Mouse (Mus musculus) cerebellum, postnatal 36 days (tissue): ENCODE measurements around the gene Gng7.
A peak's percentile ranks its signal among the peaks of the same experiment; 100 is the strongest.

Experiments
- DNase-seq, 2 experiments: peaks; one replicate each; pipeline ENCODE4 v3.0.0; 2021 to 2022; ENCODE audit warnings: mixed read lengths in 2 of 2

The Gng7 gene

DNA sequence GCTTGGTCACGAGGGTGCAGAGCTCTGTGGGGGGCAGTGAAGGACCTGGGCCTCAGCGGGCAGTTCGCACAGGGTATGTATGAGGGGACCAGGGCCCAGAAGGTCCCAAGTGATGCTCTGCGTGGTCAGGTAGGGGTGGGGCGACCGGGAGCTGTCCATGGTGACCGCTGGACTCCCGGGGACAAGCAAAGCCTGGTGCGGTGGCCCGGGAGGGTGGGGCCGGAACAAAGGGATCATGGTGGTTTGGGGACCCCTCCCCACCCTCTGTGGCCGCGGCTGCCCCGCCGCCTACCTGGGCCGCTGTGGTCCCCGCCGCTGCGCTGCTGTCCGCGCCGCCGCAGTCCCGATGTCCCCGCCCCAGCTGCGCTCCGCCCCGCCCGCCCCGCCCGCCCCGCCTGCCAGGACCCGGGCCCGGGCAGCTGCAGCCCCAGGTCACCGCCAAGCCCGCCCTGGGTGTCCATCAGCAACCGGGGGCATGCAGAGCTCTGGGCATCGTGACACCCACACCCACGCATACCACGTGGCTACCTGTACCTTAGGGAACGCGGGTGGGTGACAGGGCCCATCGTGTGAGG is 10.4 kb upstream of the Gng7 start:
- DNase-seq: peak; percentile 51 to 52

DNA sequence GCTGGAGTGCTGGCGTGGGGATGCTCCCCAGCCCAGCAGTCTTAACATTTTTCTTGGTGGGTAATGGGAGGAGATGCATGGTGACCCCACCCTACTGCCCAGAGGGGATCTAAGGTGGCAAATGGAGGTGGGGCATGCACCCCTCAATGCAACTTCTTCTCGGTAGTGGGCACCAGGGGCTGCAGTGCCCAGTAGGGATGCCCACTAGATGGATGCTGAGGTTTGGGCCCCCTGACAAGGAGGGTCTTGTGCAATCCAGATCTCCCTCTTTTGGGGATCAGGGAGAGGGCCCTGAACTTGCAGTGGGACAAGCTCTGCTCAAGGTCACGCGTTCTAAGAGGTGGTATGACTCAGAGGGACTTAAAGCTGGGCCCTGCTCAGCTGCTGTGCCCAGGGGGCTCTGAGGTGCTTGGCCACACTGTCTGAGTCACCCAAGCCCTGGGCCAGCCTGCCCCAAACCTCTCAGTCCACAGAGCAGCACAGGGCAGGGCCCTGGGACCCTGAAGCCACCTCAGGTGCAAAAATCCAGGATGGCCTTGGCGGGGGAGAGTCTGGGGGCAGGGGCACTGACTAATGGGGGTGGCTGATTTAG is 9.7 kb upstream of the Gng7 start:
- DNase-seq: no peak

DNA sequence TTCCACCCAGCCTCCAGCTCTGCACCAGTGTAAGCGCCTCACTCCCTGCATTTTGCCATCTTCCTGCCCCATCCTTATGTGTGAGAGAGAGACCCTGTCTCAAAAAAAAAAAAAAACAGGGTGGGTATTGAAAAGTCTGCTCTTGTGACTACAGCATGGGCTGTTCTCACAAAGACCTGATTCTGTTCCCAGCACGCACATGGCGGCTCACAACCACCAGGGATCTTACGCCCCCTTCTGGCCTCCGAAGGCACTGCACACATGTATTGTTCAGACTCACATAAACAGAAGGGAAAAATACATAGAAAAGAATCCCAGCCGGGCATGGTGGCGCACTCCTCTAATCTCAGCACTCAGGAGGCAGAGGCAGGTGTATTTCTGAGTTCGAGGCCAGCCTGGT is 8.0 kb upstream of the Gng7 start:
- peak; percentile 25 to 49 for DNase-seq

DNA sequence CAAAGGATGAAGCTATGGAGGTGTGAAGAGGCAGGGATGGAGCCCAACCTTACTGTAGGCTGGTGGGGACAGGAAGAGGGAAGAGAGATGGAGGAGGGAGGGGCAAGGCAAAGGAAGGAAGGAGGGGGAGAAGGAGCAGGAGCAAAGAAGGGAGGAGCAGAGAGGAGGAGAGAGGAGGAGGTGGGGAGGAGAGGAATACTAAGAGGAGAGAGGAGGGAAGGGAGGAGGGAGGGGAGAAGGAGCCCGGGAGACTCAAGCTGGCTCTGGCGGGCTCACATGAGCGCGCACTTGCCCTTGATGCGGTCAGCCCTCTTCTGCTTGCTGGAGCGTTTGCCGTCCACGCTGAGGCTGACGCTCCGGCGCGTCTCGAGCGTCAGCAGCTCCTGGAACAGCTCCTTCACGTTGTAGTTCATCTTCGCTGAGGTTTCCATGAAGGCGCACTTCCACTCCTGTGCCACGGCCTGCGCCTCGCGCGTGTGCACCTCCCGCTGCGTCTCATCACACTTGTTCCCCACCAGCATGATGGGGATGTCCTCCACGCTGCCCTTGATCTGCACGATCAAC is 6.9 kb upstream of the Gng7 start:
- DNase-seq: peak in 1 of 2 experiments; percentile 32

DNA sequence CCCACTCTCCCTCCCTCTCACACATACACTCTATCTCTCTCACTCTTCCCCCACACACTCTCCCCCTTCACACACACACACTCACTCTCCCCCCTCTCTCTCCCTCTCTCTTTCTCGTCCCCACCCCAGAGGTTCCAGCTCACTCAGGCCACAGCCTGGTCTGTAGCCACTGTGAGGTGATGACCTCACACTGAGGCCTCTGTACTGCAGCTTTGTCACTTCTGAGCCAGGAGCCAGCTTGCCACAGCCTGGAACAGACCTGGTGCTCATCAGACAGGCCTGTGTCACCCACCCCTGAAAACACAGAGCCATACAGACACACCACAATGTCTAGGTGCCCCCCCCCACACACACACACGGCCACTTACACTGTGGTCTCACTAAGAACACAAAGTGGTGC is 5.5 kb upstream of the Gng7 start:
- DNase-seq: peak in 1 of 2 experiments; percentile 10

DNA sequence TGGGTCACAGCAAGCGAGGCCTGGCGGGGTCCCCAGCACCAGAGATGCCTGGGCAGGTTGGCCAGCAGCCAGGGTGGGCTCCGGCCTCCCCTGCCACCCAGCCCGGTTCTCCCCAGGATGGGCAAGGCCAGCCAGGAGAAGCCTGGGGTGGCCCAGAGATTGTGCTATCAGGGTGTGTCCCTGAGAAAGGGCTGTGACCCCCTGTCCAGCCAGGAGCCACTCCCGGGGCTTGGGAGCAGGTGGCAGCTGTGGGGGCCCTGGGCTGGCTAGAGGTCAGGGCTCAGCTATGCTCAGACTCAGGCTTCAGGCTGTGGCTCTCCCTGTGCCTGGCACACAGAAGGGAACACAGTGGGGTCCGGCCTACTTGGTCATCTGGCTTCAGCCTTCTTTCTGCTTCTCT is 4.9 kb upstream of the Gng7 start:
- peak in 1 of 2 experiments; percentile 19 for DNase-seq

DNA sequence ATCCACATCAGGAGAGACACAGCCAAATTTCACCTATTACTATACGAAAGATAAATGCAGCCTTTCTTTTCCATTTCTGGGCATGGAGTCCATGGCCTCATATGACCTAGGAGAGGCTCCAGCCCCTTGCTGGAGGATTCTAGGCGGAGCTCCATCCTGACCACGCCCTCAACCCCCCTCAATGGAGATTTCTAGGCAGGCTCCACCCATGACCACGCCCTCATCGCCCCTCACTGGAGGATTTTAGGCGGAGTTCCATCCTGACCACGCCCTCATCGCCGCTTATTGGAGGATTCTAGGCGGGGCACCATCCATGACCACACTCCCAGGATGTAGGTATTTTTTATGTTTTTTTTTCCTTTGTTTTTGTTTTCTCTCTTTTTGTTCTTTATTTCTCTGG is 3.6 kb upstream of the Gng7 start:
- peak; percentile 33 to 47 for DNase-seq

DNA sequence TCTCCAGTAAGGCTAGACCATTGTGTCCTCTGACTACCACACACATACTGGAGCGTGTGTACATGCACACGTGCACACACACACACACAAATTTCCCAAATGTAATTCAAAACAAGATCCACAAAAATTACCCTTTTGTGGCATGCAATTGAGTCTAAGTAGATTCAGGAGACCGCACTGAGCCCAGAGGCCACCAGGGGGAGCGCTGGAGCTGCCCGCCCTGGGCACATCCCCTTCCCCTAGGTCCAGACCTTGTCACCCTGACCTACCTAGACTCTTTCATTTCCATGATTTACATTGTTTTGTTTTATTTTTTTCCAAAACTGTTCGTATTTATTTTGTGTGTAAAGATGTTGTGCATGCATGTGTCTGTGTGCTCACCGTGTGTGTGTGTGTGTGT is 1.9 kb upstream of the Gng7 start:
- DNase-seq: peak in 1 of 2 experiments; percentile 83

DNA sequence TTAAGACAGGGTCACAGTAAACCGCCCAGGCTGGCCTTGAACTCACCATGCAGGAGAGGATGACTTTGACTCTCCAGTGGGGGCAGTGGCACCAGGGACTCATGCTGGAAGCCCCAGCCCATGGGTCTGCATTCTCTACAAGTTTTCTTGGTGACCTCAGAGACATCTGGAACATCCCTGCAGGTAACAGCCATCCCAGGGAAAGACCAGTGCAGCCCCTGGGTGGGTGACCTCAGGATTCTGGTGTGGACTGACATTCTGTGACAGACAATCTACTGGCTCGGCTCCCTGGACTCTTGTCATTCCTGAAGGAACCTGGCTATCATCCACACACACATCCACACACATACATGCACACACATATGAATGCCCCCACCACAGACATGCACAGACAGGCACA is 921 bp upstream of the Gng7 start:
- no peak for DNase-seq

DNA sequence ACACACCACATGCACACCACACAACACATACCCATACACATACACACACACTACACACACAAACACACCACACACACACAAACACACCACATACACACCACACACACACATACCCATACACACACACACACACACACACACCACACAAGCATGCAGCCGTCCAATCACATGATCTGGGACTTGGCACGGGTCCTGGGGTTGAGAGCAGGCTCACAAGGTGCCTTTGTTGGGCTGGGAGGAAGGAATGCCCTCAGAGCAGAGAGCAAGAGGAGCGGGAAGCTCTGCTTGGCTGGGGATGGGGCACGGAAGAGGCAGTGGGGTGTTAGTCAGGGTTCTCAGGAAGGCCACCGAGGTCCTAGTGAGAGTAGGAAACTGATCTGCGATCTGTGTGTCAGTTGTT is 3.9 kb downstream of the Gng7 start:
- no peak for DNase-seq

DNA sequence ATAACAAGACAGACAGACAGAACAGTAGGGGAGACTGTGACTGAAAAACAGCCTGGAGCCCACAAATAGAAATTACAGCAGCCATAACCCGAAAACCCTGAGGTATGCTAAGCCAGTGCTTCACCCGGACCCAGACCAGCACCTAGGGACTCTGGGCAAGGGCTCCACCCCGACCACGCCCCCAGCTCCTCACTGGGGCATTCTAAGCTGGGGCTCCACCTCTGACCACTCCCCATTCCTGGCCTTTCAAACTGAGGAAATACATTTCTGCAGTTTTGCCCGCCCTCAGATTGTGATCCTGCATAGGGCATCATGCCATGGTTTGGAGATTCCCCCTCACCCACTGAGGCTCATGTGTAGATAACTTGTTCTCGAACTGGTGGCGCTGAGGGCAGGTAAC is 7.5 kb downstream of the Gng7 start:
- DNase-seq: no peak

DNA sequence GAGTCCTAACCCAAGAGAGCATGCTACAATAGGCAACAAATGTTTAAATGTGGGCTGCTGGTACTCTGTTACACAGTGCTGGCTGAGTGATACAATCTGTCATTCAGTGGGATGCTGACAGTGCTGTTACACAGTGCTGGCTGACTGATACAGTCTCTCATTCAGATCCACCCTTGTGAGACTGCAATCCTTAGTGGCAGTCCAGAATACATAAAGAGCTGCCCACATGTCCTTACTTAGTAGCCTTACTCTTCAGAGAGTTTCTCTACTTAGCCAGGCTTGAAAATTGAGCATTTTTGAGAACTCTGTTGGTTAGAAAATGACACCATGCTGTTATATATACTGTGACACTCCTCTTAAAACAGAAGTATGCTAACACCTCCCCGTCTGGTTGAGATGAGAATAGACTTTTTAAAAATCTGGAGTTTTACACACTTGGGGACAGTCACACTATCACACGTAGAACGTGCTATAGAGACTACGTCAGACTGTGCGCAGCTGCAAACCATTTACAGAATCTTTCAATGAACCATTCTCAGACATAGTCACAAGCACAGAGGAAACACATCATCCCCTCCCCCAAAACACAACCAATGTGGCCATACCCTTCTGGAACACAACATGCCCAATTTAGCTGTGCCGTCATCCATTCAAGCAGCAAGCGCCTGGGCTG is 8.6 kb downstream of the Gng7 start:
- DNase-seq: no peak

DNA sequence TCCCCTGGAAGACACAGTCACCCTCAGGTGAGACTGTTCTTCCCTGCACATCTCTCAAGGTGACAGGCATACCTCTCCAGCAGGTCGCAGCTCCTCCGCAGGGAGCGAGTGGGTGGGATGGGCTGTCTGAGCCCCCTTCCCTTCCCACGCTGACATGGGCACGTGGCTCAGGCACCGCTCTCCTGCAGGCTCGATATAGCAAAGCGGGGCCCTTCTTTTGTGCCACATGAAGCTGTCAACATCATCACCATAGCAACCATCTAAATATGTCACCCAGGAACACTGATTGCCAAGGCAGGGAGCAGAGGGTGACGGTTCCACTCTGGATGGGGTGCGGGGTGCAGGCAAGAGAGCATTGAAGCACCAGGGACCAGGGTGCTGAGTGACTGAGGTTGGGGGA is 13.6 kb downstream of the Gng7 start:
- DNase-seq: no peak

DNA sequence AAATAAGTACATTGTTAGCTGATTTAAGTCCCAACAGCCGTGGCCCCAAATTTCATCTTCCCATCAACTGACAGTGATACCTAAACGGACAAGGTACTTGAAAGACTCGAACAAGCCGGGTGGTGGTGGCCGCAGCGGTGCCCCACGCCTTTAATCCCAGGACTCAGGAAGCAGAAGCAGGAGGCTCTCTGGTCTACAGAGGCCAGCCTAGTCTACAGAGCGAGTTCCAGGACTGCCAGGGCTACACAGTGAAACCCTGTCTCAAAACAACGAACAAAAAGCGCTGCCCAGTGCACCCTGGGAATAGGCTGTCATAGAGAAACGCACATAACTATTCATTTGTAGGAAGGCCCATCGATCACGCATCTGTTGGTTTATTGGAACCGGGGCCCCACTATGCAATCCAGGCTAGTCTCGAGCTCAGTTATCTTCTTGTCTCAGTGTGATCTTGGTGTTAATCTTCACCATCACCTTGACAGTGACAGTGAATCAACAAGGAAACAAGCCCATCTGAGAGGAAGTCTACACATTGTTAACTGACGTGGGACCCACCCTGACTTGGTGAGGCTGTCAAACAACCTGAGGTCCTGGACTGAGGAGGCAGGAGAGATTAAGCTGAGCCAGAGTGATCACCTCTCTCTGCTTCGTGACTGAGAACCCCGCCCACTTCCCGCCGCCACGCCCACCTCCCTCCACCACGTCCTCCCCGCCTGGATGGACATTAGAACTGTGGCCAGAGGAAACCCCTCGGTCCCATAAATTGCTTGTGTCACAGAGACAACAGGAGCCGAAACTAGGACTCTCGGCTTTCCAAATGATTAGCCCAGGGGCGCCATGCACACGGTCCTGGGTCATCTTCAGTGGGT is 14.3 kb downstream of the Gng7 start:
- no peak for DNase-seq

DNA sequence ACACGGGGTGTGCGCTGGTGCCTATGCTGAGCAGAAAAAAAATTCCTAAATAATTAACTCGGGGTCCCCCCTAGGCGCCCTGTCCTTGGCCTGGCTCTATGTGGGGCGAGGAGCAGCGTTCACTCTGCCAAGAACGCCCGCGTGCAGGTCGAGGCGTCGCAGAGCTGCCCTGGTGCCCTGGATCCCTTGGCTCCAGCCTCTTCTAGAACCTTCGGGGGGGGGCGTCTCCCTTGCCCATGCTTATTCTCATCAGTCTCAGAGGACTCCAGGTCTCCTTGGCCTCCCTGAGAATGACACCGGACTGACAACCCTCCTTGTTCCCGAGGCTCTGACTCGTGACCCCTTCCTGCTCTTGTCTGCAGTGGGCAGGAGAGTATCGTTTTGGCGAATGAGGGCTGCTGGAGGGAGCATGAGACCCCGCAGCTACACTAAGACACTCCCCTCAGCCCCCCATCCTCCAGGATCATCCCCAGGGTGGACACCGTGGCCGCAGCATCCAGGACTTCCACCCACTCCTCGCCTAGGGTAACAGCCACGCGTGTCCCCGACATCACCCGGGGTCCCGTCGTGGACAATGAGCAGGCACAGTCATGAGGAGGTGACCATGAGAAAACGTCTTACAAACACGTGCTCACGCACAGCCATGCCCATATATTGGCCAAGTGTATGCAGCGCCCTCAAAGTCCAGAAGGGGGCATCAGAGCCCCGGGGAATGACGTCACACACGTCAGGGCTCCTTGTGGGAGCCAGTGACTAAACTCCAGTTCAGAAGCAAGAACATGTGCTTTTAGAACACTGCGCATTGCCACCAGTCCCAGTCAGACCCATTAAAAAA is 15.2 kb downstream of the Gng7 start:
- DNase-seq: peak; percentile 86 to 90

DNA sequence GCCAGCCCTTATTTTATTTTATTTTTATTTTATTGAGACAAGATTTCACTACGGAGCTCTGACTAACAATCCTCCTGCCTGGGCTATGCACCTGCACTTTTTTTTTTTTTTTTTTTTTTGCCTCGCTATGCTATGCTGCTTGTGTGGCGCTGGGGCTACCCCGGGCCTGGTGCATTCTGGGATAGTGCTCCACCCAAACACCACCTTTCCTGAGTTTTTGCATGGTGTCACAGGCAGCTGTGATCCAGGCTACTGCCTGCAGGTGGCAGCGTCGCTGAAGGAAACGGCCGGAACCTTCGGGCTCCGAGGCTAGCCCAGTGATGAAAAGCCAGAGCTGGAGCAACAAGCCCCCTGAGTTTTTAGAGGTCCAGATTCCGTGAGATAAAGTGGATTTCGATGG is 16.0 kb downstream of the Gng7 start:
- peak; percentile 71 to 76 for DNase-seq

DNA sequence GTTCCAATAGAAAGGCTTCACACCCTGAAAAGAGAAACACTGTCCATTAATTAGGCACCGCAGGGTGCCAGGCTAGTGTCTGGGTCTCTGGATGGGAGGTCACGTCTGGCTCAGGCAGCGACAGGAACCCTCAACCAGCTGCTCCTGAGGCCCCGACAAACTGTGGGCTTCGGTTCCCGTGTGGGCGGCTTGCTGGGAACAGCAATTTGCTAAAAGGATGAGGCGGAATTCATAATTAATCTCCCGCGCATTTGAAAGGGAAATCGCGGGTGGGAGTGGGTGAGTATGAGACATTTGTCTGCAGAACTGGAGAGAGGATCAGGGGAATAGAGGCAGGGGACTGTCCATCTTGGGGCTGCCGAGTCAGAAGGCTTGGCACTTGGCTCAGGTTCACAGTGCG is 16.7 kb downstream of the Gng7 start:
- DNase-seq: no peak

DNA sequence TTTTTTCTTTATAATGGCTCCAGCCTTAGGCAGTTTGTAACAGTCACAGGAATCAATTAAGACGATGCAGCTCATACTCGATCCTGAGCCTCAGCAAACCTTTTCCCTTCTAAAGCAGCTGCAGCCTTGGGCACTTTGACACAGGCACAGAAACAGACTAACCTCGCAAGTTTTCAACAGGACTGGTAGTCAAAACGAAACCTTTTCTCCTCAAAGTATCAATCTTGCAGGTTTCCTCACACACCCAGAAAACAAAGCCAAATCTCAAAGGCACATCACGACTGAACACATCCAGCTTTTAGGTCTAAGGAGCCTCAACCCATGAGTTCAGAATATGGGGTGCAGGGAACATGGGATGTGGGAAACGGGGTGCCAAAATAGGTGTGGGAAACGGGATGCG is 17.4 kb downstream of the Gng7 start:
- no peak for DNase-seq

DNA sequence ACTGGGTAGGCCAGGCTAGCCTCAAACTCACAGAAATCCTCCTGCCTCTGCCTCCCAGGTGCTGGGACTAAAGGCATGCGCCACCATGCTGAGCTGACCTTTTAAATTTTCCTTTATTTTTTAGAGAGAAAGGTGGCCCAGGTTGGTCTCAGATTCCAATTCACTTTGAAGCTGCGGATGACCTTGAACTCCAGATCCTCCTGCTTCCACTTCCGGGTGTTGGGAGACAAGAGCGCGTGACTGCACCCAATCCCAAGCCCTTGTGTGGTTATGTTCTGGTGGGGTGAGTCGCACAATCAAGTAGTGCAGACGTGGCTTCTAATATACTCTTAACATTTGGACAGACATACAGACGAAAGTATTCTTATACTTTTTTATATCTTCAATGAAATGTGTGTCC is 18.2 kb downstream of the Gng7 start:
- DNase-seq: no peak

DNA sequence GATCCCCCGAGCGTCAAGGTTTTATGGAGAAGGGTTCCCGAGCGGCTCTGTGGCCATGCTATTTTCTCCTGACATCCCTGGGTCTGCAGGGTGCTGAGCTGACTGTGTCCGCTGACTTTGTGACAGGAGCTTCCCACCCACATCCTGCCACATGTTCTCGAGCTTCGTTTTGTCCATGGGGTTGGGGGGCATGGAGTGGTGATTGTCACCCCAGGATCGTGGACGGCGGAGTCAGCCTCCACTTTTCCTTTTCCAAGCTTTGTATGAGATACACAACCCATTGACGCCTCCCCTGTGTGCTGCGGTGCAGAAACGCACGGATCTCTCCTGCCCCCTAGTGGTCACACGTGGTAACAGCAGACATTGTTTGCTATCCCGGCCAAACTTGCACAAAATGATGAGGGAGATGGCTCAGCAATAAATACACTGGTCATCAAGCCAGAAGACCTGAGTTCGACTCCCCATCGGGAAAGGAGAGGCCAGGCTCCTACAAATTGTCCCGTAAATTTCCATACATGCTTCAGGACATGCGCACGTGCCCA is 19.6 kb downstream of the Gng7 start:
- DNase-seq: peak; percentile 88 to 91

DNA sequence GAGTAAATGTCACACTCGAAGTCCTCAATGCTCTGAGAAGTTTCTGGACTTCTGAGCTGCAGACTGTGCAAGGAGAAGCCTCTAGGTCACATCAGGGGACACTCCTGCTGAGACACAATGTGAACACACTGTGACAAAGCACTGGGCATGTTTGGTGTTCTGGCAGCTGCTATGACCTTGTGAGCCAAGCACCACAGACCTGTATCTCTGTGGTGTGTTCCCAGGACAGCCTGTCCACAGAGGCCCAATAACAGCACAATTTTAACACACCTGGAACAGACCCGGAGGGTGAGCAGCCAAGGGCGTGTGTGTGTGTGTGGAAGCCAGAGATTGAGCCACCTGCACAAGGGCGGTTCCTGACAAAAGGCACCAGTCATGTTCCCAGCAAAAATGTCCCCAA is 20.1 kb downstream of the Gng7 start:
- DNase-seq: no peak

DNA sequence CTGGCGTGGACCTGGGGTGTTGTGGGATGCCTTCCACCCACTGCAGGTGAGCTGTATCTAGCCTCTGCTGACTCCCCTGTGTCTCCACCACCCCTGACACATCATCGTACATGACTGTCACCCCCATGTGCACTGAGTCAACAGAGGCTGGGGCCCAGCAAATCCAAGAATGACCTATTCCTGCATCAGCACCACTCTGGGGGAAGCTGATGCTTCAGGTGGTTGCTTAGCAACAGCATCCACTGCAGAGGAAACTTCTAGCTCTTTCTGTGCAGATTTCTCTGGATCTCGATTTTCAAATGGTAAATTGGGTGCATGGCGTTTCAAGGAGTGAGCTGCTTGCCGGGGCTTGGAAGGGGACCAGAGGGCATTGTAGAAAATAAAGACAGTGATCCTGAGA is 21.5 kb downstream of the Gng7 start:
- no peak for DNase-seq
